ENCODE assay signal across 24 mouse cellular contexts in genomic region chr1:193644506-193644905, GRCm38 (mm10).
DNase-seq lines count a peak whose midpoint lies in the region; ATAC-seq lines count a peak whose summit lies in the region.
"Had no signal": no experiment of that assay in that cellular context is flagged by ENCODE, and none has a peak within 500 bp of the region (broad histone marks: within the 10 kb centered on the region; RNA-seq: fewer than 3 reads in every experiment).

No protein-coding gene starts in this region.

- H3K9ac ChIP-seq in hindbrain, embryonic 12.5 days: no peak overlapping the region
- H3K9ac ChIP-seq: forebrain, embryonic 15.5 days; heart, embryonic 15.5 days; hindbrain, embryonic 14.5 days; intestine, embryonic 15.5 days had no signal

- no peaks in the 10 kb centered on the region for H3K9me3 ChIP-seq in hindbrain, embryonic 12.5 days (replicated peaks)
- H3K9me3 ChIP-seq: forebrain, embryonic 15.5 days; G1E; heart, embryonic 15.5 days; intestine, embryonic 15.5 days had no signal

- H3K4me2 ChIP-seq in hindbrain, embryonic 12.5 days (replicated peaks): no peak overlapping the region
- H3K4me2 ChIP-seq: forebrain, embryonic 15.5 days; heart, embryonic 11.5 days; heart, embryonic 15.5 days; hindbrain, embryonic 14.5 days; intestine, embryonic 15.5 days had no signal

- H3K36me3 ChIP-seq in hindbrain, embryonic 12.5 days: no peaks in the 10 kb centered on the region
- H3K36me3 ChIP-seq: forebrain, embryonic 15.5 days; G1E; heart, embryonic 15.5 days; intestine, embryonic 15.5 days had no signal

- H3K27me3 ChIP-seq in hindbrain, embryonic 12.5 days: no peaks in the 10 kb centered on the region
- H3K27me3 ChIP-seq: forebrain, embryonic 15.5 days; heart, embryonic 15.5 days; intestine, embryonic 15.5 days had no signal

- WGBS in hindbrain, embryonic 12.5 days: 91% methylated on average over 2 of the region's 2 CpGs

- no peaks in the 10 kb centered on the region for H3K4me1 ChIP-seq in hindbrain, embryonic 12.5 days
- H3K4me1 ChIP-seq: heart, embryonic 15.5 days; intestine, embryonic 15.5 days had no signal

- DNase-seq in cerebellum, postnatal 10 days: peak; percentile 16 to 23
- DNase-seq in cerebellum, adult 18-20 months: no peak
- DNase-seq in spleen, adult 12 weeks (ENCODE audit: low spot score): peak; percentile 34
- no peak for DNase-seq in spleen, adult 18-20 months
- DNase-seq in layer of hippocampus, postnatal 14 days (ENCODE audit: low spot score in 2 of 2): no peak
- DNase-seq: adrenal gland, postnatal 36 days; B cell, adult 2 months; cerebellum, adult 8-10 months; cerebellum, postnatal 25 days; gastrocnemius, postnatal 36 days; heart, adult 18-20 months; heart, postnatal 14 days had no signal

- peak; percentile 86 for ATAC-seq in megakaryocyte-erythroid progenitor cell, adult 5-6 weeks (replicated peaks; ENCODE audit: low FRiP score, low TSS enrichment, poor library complexity, severe bottlenecking)
- no peak for ATAC-seq in hindbrain, embryonic 12.5 days (ENCODE audit: low FRiP score)
- ATAC-seq: activated CD4-positive, CD25-positive, alpha-beta regulatory T cell, adult 4 months; CD4-positive, CD25-positive, alpha-beta regulatory T cell, adult 4 months; forebrain, embryonic 15.5 days; intestine, embryonic 15.5 days; Patski had no signal

- no peak overlapping the region for H3K4me3 ChIP-seq in hindbrain, embryonic 12.5 days
- H3K4me3 ChIP-seq: erythroblast, embryonic 14.5 days; forebrain, embryonic 15.5 days; heart, embryonic 15.5 days; intestine, embryonic 15.5 days had no signal

- no peak overlapping the region for H3K27ac ChIP-seq in hindbrain, embryonic 12.5 days
- H3K27ac ChIP-seq: forebrain, embryonic 15.5 days; heart, embryonic 15.5 days; hindbrain, embryonic 14.5 days; intestine, embryonic 15.5 days had no signal

Comparison
In these comparisons a context has a peak if more than half of its experiments do, and no peak if none do; other contexts are left out.
1. DNase-seq: peak in cerebellum, postnatal 10 days (2 of 2) and spleen, adult 12 weeks (single experiment); none in cerebellum, adult 18-20 months (0 of 2), spleen, adult 18-20 months (0 of 2) and layer of hippocampus, postnatal 14 days (0 of 2).